Mouse (Mus musculus) bone marrow, adult 2 months (tissue): ENCODE data around the gene Brsk2.

Experiments used
- CTCF ChIP-seq: fragments of 200-500 bp; IDR thresholded peaks from 2 replicates; pipeline ENCODE4 v1.5.1; 2011; ENCODE audit warnings: low read length, control low read depth; ENCODE audit not compliant: control insufficient read depth, insufficient read depth
- POLR2A ChIP-seq: fragments of 200-500 bp; IDR thresholded peaks from 2 replicates; pipeline ENCODE4 v1.6.1; 2011; ENCODE audit warnings: low read depth, mild to moderate bottlenecking, control low read depth, low read length, borderline replicate concordance; ENCODE audit not compliant: control insufficient read depth

DNA sequence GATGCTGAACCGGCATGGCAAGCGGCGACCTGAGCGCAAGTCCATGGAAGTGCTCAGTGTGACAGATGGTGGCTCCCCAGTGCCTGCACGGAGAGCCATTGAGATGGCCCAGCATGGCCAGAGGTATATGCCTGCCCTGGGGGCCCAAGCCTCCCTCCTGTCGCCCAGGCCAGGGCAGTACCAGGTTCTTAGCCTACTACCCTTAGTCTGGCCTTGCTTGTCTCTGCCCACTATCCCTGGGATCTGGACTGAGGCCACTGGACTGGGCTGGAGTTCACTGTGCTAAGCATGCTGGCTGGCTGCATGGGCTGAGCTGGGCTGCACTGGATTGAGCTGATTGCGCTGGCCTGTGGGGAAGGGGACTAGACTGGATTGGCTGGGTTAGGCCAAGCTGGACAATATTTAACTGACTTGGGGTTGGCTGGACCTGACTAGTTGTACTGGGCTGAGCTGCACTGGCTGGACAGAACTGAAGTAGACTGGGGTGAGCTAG lies 38.8 kb downstream of the Brsk2 start:
- TF ChIP-seq POLR2A (no peak), CTCF (no peak)
